Mouse (Mus musculus): Measurements from ENCODE around the gene Gm20708. TPM values are rescaled to one million over a fixed set of nuclear protein-coding genes. Genes with fewer than 3 reads are reported as not detected.

Gm20708 gene
- polyA plus RNA-seq, 1 experiment from 2014 or later: not detected

Other genes starting within 250 kb of the Gm20708 start
- gene Tnrc6c, start 155.4 kb upstream of the Gm20708 start, polyA plus RNA-seq (2014; fragmentation: Nextera tagmentation; extraction: Ambion mirVana): 17.1 and 18.2 TPM in 2 replicates
- gene Tmc8, start 27.6 kb upstream of the Gm20708 start, polyA plus RNA-seq (2014; fragmentation: Nextera tagmentation; extraction: Ambion mirVana): 1.0 and 1.8 TPM in 2 replicates
- 14.1 and 14.3 TPM in 2 replicates for gene Tmc6, start 27.5 kb upstream of the Gm20708 start, polyA plus RNA-seq (2014; fragmentation: Nextera tagmentation; extraction: Ambion mirVana)
- gene 6030468B19Rik, start 12.0 kb upstream of the Gm20708 start, polyA plus RNA-seq (2014; fragmentation: Nextera tagmentation; extraction: Ambion mirVana): 0.65 and 0.91 TPM in 2 replicates
- gene Syngr2, start within 50 bp of the Gm20708 start, polyA plus RNA-seq (2014; fragmentation: Nextera tagmentation; extraction: Ambion mirVana): 29.9 and 30.3 TPM in 2 replicates
- gene Afmid, start 16.3 kb downstream of the Gm20708 start, polyA plus RNA-seq (2014; fragmentation: Nextera tagmentation; extraction: Ambion mirVana): 2.3 and 3.0 TPM in 2 replicates
- 86.0 and 88.2 TPM in 2 replicates for gene Tk1, start 16.4 kb downstream of the Gm20708 start, polyA plus RNA-seq (2014; fragmentation: Nextera tagmentation; extraction: Ambion mirVana)
- 287 and 308 TPM in 2 replicates for gene Birc5, start 39.6 kb downstream of the Gm20708 start, polyA plus RNA-seq (2014; fragmentation: Nextera tagmentation; extraction: Ambion mirVana)
- gene Tmem235, start 51.1 kb downstream of the Gm20708 start, polyA plus RNA-seq (2014; fragmentation: Nextera tagmentation; extraction: Ambion mirVana): not detected in 2 replicates
- gene Tha1, start 63.8 kb downstream of the Gm20708 start, polyA plus RNA-seq (2014; fragmentation: Nextera tagmentation; extraction: Ambion mirVana): 2.7 TPM in 2 replicates
- gene Socs3, start 160.4 kb downstream of the Gm20708 start, polyA plus RNA-seq (2014; fragmentation: Nextera tagmentation; extraction: Ambion mirVana): 3.7 and 5.1 TPM in 2 replicates
- gene Pgs1, start 176.6 kb downstream of the Gm20708 start, polyA plus RNA-seq (2014; fragmentation: Nextera tagmentation; extraction: Ambion mirVana): 40.9 and 45.9 TPM in 2 replicates